Mouse (Mus musculus): ENCODE results near the gene Tcf23. TPM values are rescaled to one million over a fixed set of nuclear protein-coding genes. Genes with fewer than 3 reads are reported as not detected.

The Tcf23 gene
- total and polyA plus RNA-seq, 2 experiments from 2014 or later: 0.15 TPM; not detected in 1

- no peak for DNase-seq (ENCODE audit: low spot score)
- no peak for ATAC-seq (ENCODE audit: insufficient read depth, low read depth)
- TF ChIP-seq EP300 (IDR thresholded peaks at IDR 0.05; ENCODE audit: low read depth): no peak
- TF ChIP-seq CTCF (IDR thresholded peaks at IDR 0.05; ENCODE audit: low read depth): no peak
- H3K9me3 ChIP-seq (replicated peaks; ENCODE audit: control insufficient read depth, low read length): no peaks in the 10 kb centered on the region
- peak overlapping the region; percentile 75; the same call in 1 of the 2 replicates for H3K4me3 ChIP-seq (ENCODE audit: low read depth, low read length)
- H3K36me3 ChIP-seq (replicated peaks; ENCODE audit: control insufficient read depth, insufficient read depth, low read length): peaks cover 14% of the 10 kb centered on the region
- H3K4me2 ChIP-seq (ENCODE audit: low read depth, low read length): peak overlapping the region; percentile 78; the same call in 1 of the 2 replicates
- H3K9ac ChIP-seq (replicated peaks; ENCODE audit: low read depth, low read length): peak overlapping the region; percentile 38; the same call in 1 of the 2 replicates
- WGBS: 86% methylated on average over 2 of the region's 2 CpGs
- no peaks in the 10 kb centered on the region for H3K27me3 ChIP-seq (ENCODE audit: control insufficient read depth, insufficient read depth, low read length)
- peak overlapping the region; percentile 76 for H3K27ac ChIP-seq (ENCODE audit: low read depth)
- peaks cover 19% of the 10 kb centered on the region for H3K4me1 ChIP-seq (ENCODE audit: control insufficient read depth, insufficient read depth)
Measured at GRCm38 (mm10) chr5:30960814-30961213, 7.6 kb upstream of the Tcf23 start.

- H3K27me3 ChIP-seq (ENCODE audit: control insufficient read depth, insufficient read depth, low read length): no peaks in the 10 kb centered on the region
- no peaks in the 10 kb centered on the region for H3K9me3 ChIP-seq (replicated peaks; ENCODE audit: control insufficient read depth, low read length)
- peaks cover 10% of the 10 kb centered on the region for H3K36me3 ChIP-seq (replicated peaks; ENCODE audit: control insufficient read depth, insufficient read depth, low read length)
- no peak for ATAC-seq (ENCODE audit: insufficient read depth, low read depth)
- DNase-seq (ENCODE audit: low spot score): no peak
- peaks cover 19% of the 10 kb centered on the region for H3K4me1 ChIP-seq (ENCODE audit: control insufficient read depth, insufficient read depth)
- H3K9ac ChIP-seq (replicated peaks; ENCODE audit: low read depth, low read length): no peak overlapping the region
- 40% methylated on average over 10 of the region's 10 CpGs for WGBS
- no peak overlapping the region for H3K4me2 ChIP-seq (ENCODE audit: low read depth, low read length)
- TF ChIP-seq EP300 (IDR thresholded peaks at IDR 0.05; ENCODE audit: low read depth) (peak; percentile 29; the same call in 1 of the 2 replicates), CTCF (IDR thresholded peaks at IDR 0.05; ENCODE audit: low read depth) (no peak)
- H3K4me3 ChIP-seq (ENCODE audit: low read depth, low read length): no peak overlapping the region
- H3K27ac ChIP-seq (ENCODE audit: low read depth): no peak overlapping the region
Measured at GRCm38 (mm10) chr5:30961545-30962505, 6.6 kb upstream of the Tcf23 start.

- no peaks in the 10 kb centered on the region for H3K9me3 ChIP-seq (replicated peaks; ENCODE audit: control insufficient read depth, low read length)
- no peaks in the 10 kb centered on the region for H3K27me3 ChIP-seq (ENCODE audit: control insufficient read depth, insufficient read depth, low read length)
- peaks cover 9% of the 10 kb centered on the region for H3K4me1 ChIP-seq (ENCODE audit: control insufficient read depth, insufficient read depth)
- TF ChIP-seq EP300 (IDR thresholded peaks at IDR 0.05; ENCODE audit: low read depth) (no peak), CTCF (IDR thresholded peaks at IDR 0.05; ENCODE audit: low read depth) (no peak)
- no peak overlapping the region for H3K9ac ChIP-seq (replicated peaks; ENCODE audit: low read depth, low read length)
- no peak overlapping the region for H3K4me3 ChIP-seq (ENCODE audit: low read depth, low read length)
- DNase-seq (ENCODE audit: low spot score) (no peak), ATAC-seq (ENCODE audit: insufficient read depth, low read depth) (no peak)
- H3K4me2 ChIP-seq (ENCODE audit: low read depth, low read length): no peak overlapping the region
- no peaks in the 10 kb centered on the region; the same call in 1 of the 2 replicates for H3K36me3 ChIP-seq (replicated peaks; ENCODE audit: control insufficient read depth, insufficient read depth, low read length)
- H3K27ac ChIP-seq (ENCODE audit: low read depth): no peak overlapping the region
- WGBS: 89% methylated on average over 3 of the region's 3 CpGs
Measured at GRCm38 (mm10) chr5:30963916-30964315, 4.5 kb upstream of the Tcf23 start.

- no peak overlapping the region for H3K9ac ChIP-seq (replicated peaks; ENCODE audit: low read depth, low read length)
Measured at GRCm38 (mm10) chr5:30966189-30966588, 2.3 kb upstream of the Tcf23 start.

GRCm38 (mm10) chr5:30969440-30969839 is 978 bp downstream of the Tcf23 start:
- Histone ChIP-seq H3K9me3 (replicated peaks; ENCODE audit: control insufficient read depth, low read length) (no peaks in the 10 kb centered on the region), H3K27me3 (ENCODE audit: control insufficient read depth, insufficient read depth, low read length) (no peaks in the 10 kb centered on the region), H3K4me1 (ENCODE audit: control insufficient read depth, insufficient read depth) (no peaks in the 10 kb centered on the region), H3K36me3 (replicated peaks; ENCODE audit: control insufficient read depth, insufficient read depth, low read length) (no peaks in the 10 kb centered on the region), H3K4me2 (ENCODE audit: low read depth, low read length) (no peak overlapping the region), H3K27ac (ENCODE audit: low read depth) (no peak overlapping the region), H3K4me3 (ENCODE audit: low read depth, low read length) (no peak overlapping the region), H3K9ac (replicated peaks; ENCODE audit: low read depth, low read length) (no peak overlapping the region)
- no peak for ATAC-seq (ENCODE audit: insufficient read depth, low read depth)
- DNase-seq (ENCODE audit: low spot score): no peak
- 64% methylated on average over 2 of the region's 2 CpGs for WGBS
- no peak for TF ChIP-seq EP300 (IDR thresholded peaks at IDR 0.05; ENCODE audit: low read depth)
- TF ChIP-seq CTCF (IDR thresholded peaks at IDR 0.05; ENCODE audit: low read depth): no peak

More at GRCm38 (mm10) chr5:30966189-30966588, 2.3 kb upstream of the Tcf23 start:
- TF ChIP-seq EP300 (IDR thresholded peaks at IDR 0.05; ENCODE audit: low read depth) (no peak), CTCF (IDR thresholded peaks at IDR 0.05; ENCODE audit: low read depth) (no peak)
- Histone ChIP-seq H3K9me3 (replicated peaks; ENCODE audit: control insufficient read depth, low read length) (no peaks in the 10 kb centered on the region), H3K4me2 (ENCODE audit: low read depth, low read length) (no peak overlapping the region), H3K36me3 (replicated peaks; ENCODE audit: control insufficient read depth, insufficient read depth, low read length) (no peaks in the 10 kb centered on the region), H3K4me1 (ENCODE audit: control insufficient read depth, insufficient read depth) (0 out of 2 replicates have a peak, but pooled peaks cover 2% of the 10 kb centered on the region), H3K27me3 (ENCODE audit: control insufficient read depth, insufficient read depth, low read length) (no peaks in the 10 kb centered on the region), H3K4me3 (ENCODE audit: low read depth, low read length) (no peak overlapping the region), H3K27ac (ENCODE audit: low read depth) (no peak overlapping the region)
- no peak for DNase-seq (ENCODE audit: low spot score)
- no peak for ATAC-seq (ENCODE audit: insufficient read depth, low read depth)
- WGBS: 85% methylated on average over 4 of the region's 4 CpGs
